Comparison of ENCODE assay signal across 20 mouse cellular contexts in the genomic region with DNA sequence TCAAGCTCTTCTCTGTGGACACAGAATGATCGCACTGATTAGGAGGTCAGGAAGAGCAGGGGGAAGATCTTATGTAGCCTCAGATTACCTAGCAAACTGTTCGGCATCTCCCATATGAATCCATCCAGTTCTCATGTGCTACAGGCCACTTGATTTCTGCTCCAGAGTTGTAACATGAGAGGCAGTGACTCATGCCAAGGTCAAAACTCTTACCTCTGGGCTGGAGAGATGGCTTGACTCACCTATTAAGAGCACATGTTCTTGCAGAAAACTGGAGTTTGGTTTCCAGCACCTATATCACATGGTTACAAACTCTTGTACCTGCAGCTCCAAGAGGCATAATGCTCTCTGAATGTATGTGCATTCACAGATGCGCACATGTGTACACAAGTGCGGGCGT.
"Had no signal": no experiment of that assay in that cellular context is flagged by ENCODE, and none has a peak within 500 bp of the region (broad histone marks: within the 10 kb centered on the region; RNA-seq: fewer than 3 reads in every experiment).

No protein-coding gene starts in this region.

- H3K27me3 ChIP-seq: liver, embryonic 13.5 days; liver, embryonic 15.5 days; lung, embryonic 15.5 days; midbrain, embryonic 12.5 days; neural tube, embryonic 13.5 days; neural tube, embryonic 15.5 days had no signal

- H3K4me1 ChIP-seq: liver, embryonic 13.5 days; liver, embryonic 15.5 days; midbrain, embryonic 12.5 days; neural tube, embryonic 15.5 days had no signal

- H3K36me3 ChIP-seq: liver, embryonic 13.5 days; liver, embryonic 15.5 days; lung, embryonic 15.5 days; midbrain, embryonic 10.5 days; midbrain, embryonic 12.5 days; neural tube, embryonic 13.5 days; neural tube, embryonic 15.5 days had no signal

- H3K9me3 ChIP-seq: liver, embryonic 13.5 days; liver, embryonic 15.5 days; lung, embryonic 15.5 days; midbrain, embryonic 10.5 days; midbrain, embryonic 12.5 days; neural tube, embryonic 13.5 days; neural tube, embryonic 15.5 days had no signal

- DNase-seq: liver, embryonic 13.5 days; lung, postnatal 10 days; midbrain, embryonic 14.5 days; retina, postnatal 1 day; right cerebral cortex, adult 18-20 months; right cerebral cortex, postnatal 25 days; right cerebral cortex, postnatal 4 days; spleen, adult 18-20 months; thymus, adult 18-20 months; thymus, postnatal 14 days; thymus, postnatal 36 days had no signal

- ATAC-seq: midbrain, embryonic 16.5 days had no signal

- H3K4me2 ChIP-seq: liver, embryonic 11.5 days; liver, embryonic 13.5 days; liver, embryonic 15.5 days; lung, embryonic 15.5 days; midbrain, embryonic 12.5 days; neural tube, embryonic 13.5 days; neural tube, embryonic 15.5 days had no signal

- H3K9ac ChIP-seq: liver, embryonic 13.5 days; liver, embryonic 15.5 days; lung, embryonic 15.5 days; midbrain, embryonic 12.5 days; neural tube, embryonic 13.5 days; neural tube, embryonic 15.5 days had no signal

- H3K4me3 ChIP-seq: liver, embryonic 13.5 days; liver, embryonic 15.5 days; lung, embryonic 15.5 days; midbrain, embryonic 10.5 days; midbrain, embryonic 12.5 days; myocyte; neural tube, embryonic 13.5 days; neural tube, embryonic 15.5 days had no signal

- H3K27ac ChIP-seq: liver, embryonic 13.5 days; liver, embryonic 15.5 days; lung, embryonic 15.5 days; midbrain, embryonic 10.5 days; midbrain, embryonic 12.5 days; neural tube, embryonic 13.5 days; neural tube, embryonic 15.5 days had no signal
